Mouse (Mus musculus) forebrain, embryonic 13.5 days (tissue): ENCODE results near the gene Pik3r3. TPM values are rescaled to one million over a fixed set of nuclear protein-coding genes. Genes with fewer than 3 reads are reported as not detected.
"Not testable (repeated sequence)": the region's sequence is repeated elsewhere in the genome, so short reads cannot be mapped to it uniquely, and the experiment has no call there.

ENCODE experiments used
- ATAC-seq: fragments of 200-750 bp; cut with Nextera tagmentation; 2 replicates; pipeline ENCODE4 v1.8.0; 2017
- H3K27ac ChIP-seq: fragments of 300-500 bp; sonication (generic); 2 replicates; pipeline ENCODE4 v1.5.1; 2015; ENCODE audit warnings: inconsistent platforms, mild to moderate bottlenecking, moderate library complexity
- H3K27me3 ChIP-seq: fragments of 300-500 bp; sonication (generic); 2 replicates; pipeline ENCODE4 v1.6.1; 2015; ENCODE audit warnings: mild to moderate bottlenecking, inconsistent platforms
- H3K36me3 ChIP-seq: fragments of 300-500 bp; sonication (generic); 2 replicates; pipeline ENCODE4 v1.6.1; 2015; ENCODE audit warnings: mild to moderate bottlenecking, inconsistent platforms; ENCODE audit not compliant: poor library complexity, severe bottlenecking
- H3K4me1 ChIP-seq: fragments of 300-500 bp; sonication (generic); 2 replicates; pipeline ENCODE4 v1.6.1; 2015; ENCODE audit warnings: inconsistent platforms
- H3K4me2 ChIP-seq: fragments of 300-500 bp; sonication (generic); 2 replicates; pipeline ENCODE4 v1.6.1; 2015; ENCODE audit warnings: inconsistent platforms, mild to moderate bottlenecking, moderate library complexity
- H3K4me3 ChIP-seq: fragments of 300-500 bp; sonication (generic); 2 replicates; pipeline ENCODE4 v1.5.1; 2015; ENCODE audit warnings: mild to moderate bottlenecking, inconsistent platforms
- H3K9ac ChIP-seq: fragments of 300-500 bp; sonication (generic); 2 replicates; pipeline ENCODE4 v1.6.1; 2015; ENCODE audit warnings: mild to moderate bottlenecking, inconsistent platforms
- H3K9me3 ChIP-seq: fragments of 300-500 bp; sonication (generic); replicated peaks from 2 replicates; pipeline ENCODE4 v1.6.1; 2016; ENCODE audit warnings: inconsistent platforms
- WGBS: fragments of 180-500 bp; shearing (Covaris S2); methylation state at CpG from one replicate; pipeline ENCODE4 v1.1.7; 2015; 5-methylcytosine and 5-hydroxymethylcytosine counted together
- polyA plus RNA-seq: library from polyadenylated mRNA; unstranded; fragments of >200 nt; fragmentation: Nextera tagmentation; extraction: Ambion mirVana; gene quantifications from 2 replicates; pipeline ENCODE4 v1.2.1, GENCODE M21; 2015

Pik3r3 gene
- polyA plus RNA-seq, 1 experiment from 2014 or later: 81.8 TPM

GRCm38 (mm10) chr4:116192286-116192835, 29.1 kb upstream of the Pik3r3 start:
- WGBS: 63% methylated on average over 4 of the region's 4 CpGs

GRCm38 (mm10) chr4:116193583-116194383, 27.6 kb upstream of the Pik3r3 start:
- 68% methylated on average over 9 of the region's 9 CpGs for WGBS
- H3K27ac ChIP-seq: no peak overlapping the region
- no peak overlapping the region for H3K4me2 ChIP-seq
- no peaks in the 10 kb centered on the region for H3K36me3 ChIP-seq
- no peaks in the 10 kb centered on the region for H3K9me3 ChIP-seq
- H3K27me3 ChIP-seq: no peaks in the 10 kb centered on the region
- H3K4me1 ChIP-seq: no peaks in the 10 kb centered on the region
- no peak for ATAC-seq
- H3K4me3 ChIP-seq: no peak overlapping the region
- no peak overlapping the region for H3K9ac ChIP-seq

More at GRCm38 (mm10) chr4:116192286-116192835, 29.1 kb upstream of the Pik3r3 start:
- no peak for ATAC-seq
- no peak overlapping the region for H3K27ac ChIP-seq
- H3K9ac ChIP-seq: no peak overlapping the region
- H3K36me3 ChIP-seq: no peaks in the 10 kb centered on the region
- H3K4me1 ChIP-seq: no peaks in the 10 kb centered on the region
- no peak overlapping the region for H3K4me2 ChIP-seq
- H3K4me3 ChIP-seq: no peak overlapping the region
- no peaks in the 10 kb centered on the region for H3K27me3 ChIP-seq
- no peaks in the 10 kb centered on the region for H3K9me3 ChIP-seq

GRCm38 (mm10) chr4:116198422-116198821, 23.0 kb upstream of the Pik3r3 start:
- no peak overlapping the region for H3K4me3 ChIP-seq
- no peaks in the 10 kb centered on the region for H3K4me1 ChIP-seq
- no peaks in the 10 kb centered on the region for H3K9me3 ChIP-seq
- no peak overlapping the region for H3K4me2 ChIP-seq
- WGBS: 86% methylated on average over 2 of the region's 2 CpGs
- ATAC-seq: no peak
- no peaks in the 10 kb centered on the region for H3K27me3 ChIP-seq
- H3K27ac ChIP-seq: no peak overlapping the region
- no peak overlapping the region for H3K9ac ChIP-seq
- H3K36me3 ChIP-seq: no peaks in the 10 kb centered on the region

GRCm38 (mm10) chr4:116204422-116204821, 17.0 kb upstream of the Pik3r3 start:
- WGBS: 73% methylated on average over 3 of the region's 3 CpGs
- ATAC-seq: no peak

GRCm38 (mm10) chr4:116206531-116206930, 14.9 kb upstream of the Pik3r3 start:
- WGBS: 91% methylated on average over 4 of the region's 4 CpGs
- no peak overlapping the region for H3K27ac ChIP-seq
- no peak for ATAC-seq

More at GRCm38 (mm10) chr4:116204422-116204821, 17.0 kb upstream of the Pik3r3 start:
- H3K9me3 ChIP-seq: no peaks in the 10 kb centered on the region
- H3K4me3 ChIP-seq: no peak overlapping the region
- no peaks in the 10 kb centered on the region for H3K36me3 ChIP-seq
- H3K27me3 ChIP-seq: no peaks in the 10 kb centered on the region
- H3K27ac ChIP-seq: no peak overlapping the region
- no peaks in the 10 kb centered on the region for H3K4me1 ChIP-seq
- no peak overlapping the region for H3K4me2 ChIP-seq
- H3K9ac ChIP-seq: no peak overlapping the region

GRCm38 (mm10) chr4:116208891-116209290, 12.5 kb upstream of the Pik3r3 start:
- Histone ChIP-seq H3K9me3 (no peaks in the 10 kb centered on the region), H3K27me3 (no peaks in the 10 kb centered on the region), H3K36me3 (no peaks in the 10 kb centered on the region), H3K27ac (no peak overlapping the region), H3K4me3 (no peak overlapping the region), H3K4me2 (no peak overlapping the region), H3K4me1 (no peaks in the 10 kb centered on the region), H3K9ac (no peak overlapping the region)
- ATAC-seq: no peak
- 86% methylated on average over 1 of the region's 1 CpGs for WGBS

More at GRCm38 (mm10) chr4:116206531-116206930, 14.9 kb upstream of the Pik3r3 start:
- no peaks in the 10 kb centered on the region for H3K4me1 ChIP-seq
- no peak overlapping the region for H3K4me3 ChIP-seq
- no peak overlapping the region for H3K4me2 ChIP-seq
- H3K36me3 ChIP-seq: no peaks in the 10 kb centered on the region
- H3K9me3 ChIP-seq: no peaks in the 10 kb centered on the region
- H3K27me3 ChIP-seq: no peaks in the 10 kb centered on the region
- no peak overlapping the region for H3K9ac ChIP-seq

GRCm38 (mm10) chr4:116215895-116216605, 5.4 kb upstream of the Pik3r3 start:
- Histone ChIP-seq H3K9ac (no peak overlapping the region), H3K36me3 (no peaks in the 10 kb centered on the region), H3K27me3 (no peaks in the 10 kb centered on the region), H3K4me2 (no peak overlapping the region), H3K9me3 (no peaks in the 10 kb centered on the region), H3K4me1 (peaks cover 8% of the 10 kb centered on the region), H3K27ac (no peak overlapping the region), H3K4me3 (no peak overlapping the region)
- WGBS: 96% methylated on average over 2 of the region's 2 CpGs
- ATAC-seq: no peak

- H3K9me3 ChIP-seq: no peaks in the 10 kb centered on the region
- H3K36me3 ChIP-seq: no peaks in the 10 kb centered on the region
- H3K9ac ChIP-seq: no peak overlapping the region
- peaks cover 8% of the 10 kb centered on the region for H3K4me1 ChIP-seq
- WGBS: 48% methylated on average over 2 of the region's 2 CpGs
- no peak overlapping the region for H3K27ac ChIP-seq
- H3K4me2 ChIP-seq: no peak overlapping the region
- no peak for ATAC-seq
- H3K27me3 ChIP-seq: no peaks in the 10 kb centered on the region
- no peak overlapping the region for H3K4me3 ChIP-seq
Measured at GRCm38 (mm10) chr4:116217046-116217445, 4.4 kb upstream of the Pik3r3 start.

GRCm38 (mm10) chr4:116217661-116218060, 3.8 kb upstream of the Pik3r3 start:
- H3K36me3 ChIP-seq, H3K4me3 ChIP-seq, H3K9me3 ChIP-seq, H3K9ac ChIP-seq, H3K4me2 ChIP-seq, H3K4me1 ChIP-seq, H3K27ac ChIP-seq, H3K27me3 ChIP-seq, ATAC-seq: not testable (repeated sequence)
- 81% methylated on average over 1 of the region's 1 CpGs for WGBS

GRCm38 (mm10) chr4:116219056-116219455, 2.4 kb upstream of the Pik3r3 start:
- 73% methylated on average over 1 of the region's 1 CpGs for WGBS

GRCm38 (mm10) chr4:116220071-116220650, 1.3 kb upstream of the Pik3r3 start:
- peak overlapping the region; percentile 65 for H3K4me2 ChIP-seq
- peak overlapping the region; percentile 90 for H3K9ac ChIP-seq
- peak overlapping the region; percentile 100 for H3K27ac ChIP-seq
- WGBS: 1% methylated on average over 6 of the region's 6 CpGs
- no peaks in the 10 kb centered on the region for H3K36me3 ChIP-seq
- H3K9me3 ChIP-seq: no peaks in the 10 kb centered on the region
- peaks cover 9% of the 10 kb centered on the region for H3K4me1 ChIP-seq
- ATAC-seq: no peak
- no peaks in the 10 kb centered on the region for H3K27me3 ChIP-seq
- H3K4me3 ChIP-seq: peak overlapping the region; percentile 73

More at GRCm38 (mm10) chr4:116219056-116219455, 2.4 kb upstream of the Pik3r3 start:
- H3K27me3 ChIP-seq: no peaks in the 10 kb centered on the region
- no peak overlapping the region for H3K4me2 ChIP-seq
- H3K9me3 ChIP-seq: no peaks in the 10 kb centered on the region
- no peak for ATAC-seq
- peak overlapping the region; percentile 100; the same call in 1 of the 2 replicates for H3K27ac ChIP-seq
- peaks cover 8% of the 10 kb centered on the region for H3K4me1 ChIP-seq
- H3K4me3 ChIP-seq: no peak overlapping the region
- H3K36me3 ChIP-seq: no peaks in the 10 kb centered on the region
- H3K9ac ChIP-seq: no peak overlapping the region

- no peak for ATAC-seq
- peaks cover 12% of the 10 kb centered on the region for H3K4me1 ChIP-seq
- no peaks in the 10 kb centered on the region for H3K9me3 ChIP-seq
- H3K27me3 ChIP-seq: no peaks in the 10 kb centered on the region
- H3K9ac ChIP-seq: peak overlapping the region; percentile 90
- H3K27ac ChIP-seq: peak overlapping the region; percentile 100
- peak overlapping the region; percentile 73 for H3K4me3 ChIP-seq
- peak overlapping the region; percentile 65 for H3K4me2 ChIP-seq
- H3K36me3 ChIP-seq: no peaks in the 10 kb centered on the region
- WGBS: under 1% methylated on average over 26 of the region's 26 CpGs
Measured at GRCm38 (mm10) chr4:116220780-116221139, 658 bp upstream of the Pik3r3 start.
